Mouse (Mus musculus) midbrain, embryonic 14.5 days (tissue): ENCODE results near the gene Lin37. TPM values are rescaled to one million over a fixed set of nuclear protein-coding genes. Genes with fewer than 3 reads are reported as not detected.

Experiments
- ATAC-seq: fragments of 200-750 bp; cut with Nextera tagmentation; 2 replicates; pipeline ENCODE4 v1.8.0; 2017; ENCODE audit warnings: moderate number of reproducible peaks, moderate library complexity; ENCODE audit not compliant: low FRiP score, low TSS enrichment
- DNase-seq: peaks from one replicate; pipeline ENCODE4 v3.0.0-alpha.2; 2015
- H3K27ac ChIP-seq: fragments of 300-500 bp; sonication (generic); replicated peaks from 2 replicates; pipeline ENCODE4 v1.5.1; 2014; ENCODE audit warnings: mild to moderate bottlenecking, low read depth, low read length, moderate library complexity
- H3K27me3 ChIP-seq: fragments of 300-500 bp; sonication (generic); 2 replicates; pipeline ENCODE4 v1.6.1; 2014; ENCODE audit warnings: low read length, control low read depth, mixed read lengths; ENCODE audit not compliant: control insufficient read depth, insufficient read depth
- H3K36me3 ChIP-seq: fragments of 300-500 bp; sonication (generic); 2 replicates; pipeline ENCODE4 v1.6.1; 2014; ENCODE audit warnings: low read length, control low read depth; ENCODE audit not compliant: control insufficient read depth, insufficient read depth
- H3K4me1 ChIP-seq: fragments of 300-500 bp; sonication (generic); 2 replicates; pipeline ENCODE4 v1.6.1; 2014; ENCODE audit warnings: mild to moderate bottlenecking, antibody characterized with exemption, low read length, control low read depth; ENCODE audit not compliant: control insufficient read depth, insufficient read depth
- H3K4me2 ChIP-seq: fragments of 300-500 bp; sonication (generic); 2 replicates; pipeline ENCODE4 v1.6.1; 2014; ENCODE audit warnings: mild to moderate bottlenecking, low read length, moderate library complexity
- H3K4me3 ChIP-seq: fragments of 300-500 bp; sonication (generic); replicated peaks from 2 replicates; pipeline ENCODE4 v1.5.1; 2014; ENCODE audit warnings: low read depth, low read length
- H3K9ac ChIP-seq: fragments of 300-500 bp; sonication (generic); replicated peaks from 2 replicates; pipeline ENCODE4 v1.6.1; 2014; ENCODE audit warnings: mild to moderate bottlenecking, low read length, moderate library complexity
- H3K9me3 ChIP-seq: fragments of 300-500 bp; sonication (generic); 2 replicates; pipeline ENCODE4 v1.6.1; 2016; ENCODE audit warnings: low read length, control low read depth, mixed read lengths; ENCODE audit not compliant: control insufficient read depth
- WGBS: fragments of 180-500 bp; shearing (Covaris S2); extraction: QIAGEN DNeasy Blood & Tissue Kit; methylation state at CpG from one replicate; pipeline ENCODE4 v1.1.7; 2014; 5-methylcytosine and 5-hydroxymethylcytosine counted together
- microRNA-seq: library from miRNA; unstranded; fragments of <30 nt; microRNA quantifications from one replicate; pipeline ENCODE4, GENCODE M21; 2016
- polyA plus RNA-seq: library from polyadenylated mRNA; unstranded; fragments of >200 nt; fragmentation: Nextera tagmentation; extraction: Ambion mirVana; gene quantifications from 2 replicates; pipeline ENCODE4 v1.2.1, GENCODE M21; 2014

Lin37 gene
- polyA plus RNA-seq, 1 experiment from 2014 or later, result 49.9 TPM

DNA sequence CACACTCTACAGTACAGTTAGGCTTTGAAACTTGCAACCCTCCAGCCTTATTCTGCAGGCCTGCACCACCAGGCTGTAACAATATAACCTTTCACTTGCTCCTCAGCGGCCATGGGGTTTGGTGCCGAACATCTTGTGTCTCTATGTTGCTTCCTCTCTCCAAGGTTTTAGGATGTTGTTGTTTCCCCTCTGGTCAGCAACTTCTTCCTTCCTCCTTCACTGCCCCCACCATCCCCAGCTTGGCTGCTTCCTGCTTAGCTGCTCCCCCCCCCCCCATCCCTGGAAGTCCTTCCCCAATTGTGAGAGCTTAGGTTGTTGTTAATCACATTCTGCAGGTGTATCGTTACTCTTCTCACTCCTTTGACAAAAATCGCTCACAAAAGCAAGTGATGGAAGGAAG, 51.6 kb downstream of the Lin37 start:
- 85% methylated on average over 4 of the region's 4 CpGs for WGBS
- ATAC-seq, result no peak
- Histone ChIP-seq H3K9ac (no peak overlapping the region), H3K4me1 (no peaks in the 10 kb centered on the region), H3K27me3 (no peaks in the 10 kb centered on the region), H3K4me2 (no peak overlapping the region), H3K27ac (no peak overlapping the region), H3K9me3 (no peaks in the 10 kb centered on the region), H3K4me3 (no peak overlapping the region), H3K36me3 (no peaks in the 10 kb centered on the region)
- DNase-seq, result no peak

Small RNA genes within 50 kb of the gene (microRNA-seq; reads per million reads assigned to microRNA genes)
- 0.44 reads per million for gene Gm38670
- 0.59 reads per million for gene Mir3569

Other genes starting within 250 kb of the Lin37 start
- gene Syne4, start 245.0 kb downstream of the Lin37 start, polyA plus RNA-seq, result 9.3 and 10.2 TPM in 2 replicates
- not detected in 2 replicates for gene E130208F15Rik, start 238.1 kb downstream of the Lin37 start, polyA plus RNA-seq
- gene Sdhaf1, start 235.9 kb downstream of the Lin37 start, polyA plus RNA-seq, result 19.8 and 20.4 TPM in 2 replicates
- 13.9 and 16.3 TPM in 2 replicates for gene Lrfn3, start 197.1 kb downstream of the Lin37 start, polyA plus RNA-seq
- gene Tyrobp, start 146.1 kb downstream of the Lin37 start, polyA plus RNA-seq, result 11.4 and 29.7 TPM in 2 replicates
- 0.58 TPM in 1 of 2 replicates, not detected in the other for gene Hcst, start 140.0 kb downstream of the Lin37 start, polyA plus RNA-seq
- 1.4 and 2.3 TPM in 2 replicates for gene Nfkbid, start 138.1 kb downstream of the Lin37 start, polyA plus RNA-seq
- 662 and 710 TPM in 2 replicates for gene Aplp1, start 114.3 kb downstream of the Lin37 start, polyA plus RNA-seq
- gene Kirrel2, start 102.1 kb downstream of the Lin37 start, polyA plus RNA-seq, result 5.0 and 5.7 TPM in 2 replicates
- 0.74 and 1.4 TPM in 2 replicates for gene Nphs1, start 101.5 kb downstream of the Lin37 start, polyA plus RNA-seq
- not detected in 2 replicates for gene Prodh2, start 66.2 kb downstream of the Lin37 start, polyA plus RNA-seq
- 101 and 129 TPM in 2 replicates for gene Arhgap33, start 24.8 kb downstream of the Lin37 start, polyA plus RNA-seq
- gene Hspb6, start 7.7 kb downstream of the Lin37 start, polyA plus RNA-seq, result 6.3 and 7.4 TPM in 2 replicates
- gene Proser3, start 7.5 kb downstream of the Lin37 start, polyA plus RNA-seq, result 7.4 and 10.9 TPM in 2 replicates
- 103 and 104 TPM in 2 replicates for gene U2af1l4, start 3.5 kb upstream of the Lin37 start, polyA plus RNA-seq
- 8.2 and 11.8 TPM in 2 replicates for gene Gm49396, start 3.5 kb upstream of the Lin37 start, polyA plus RNA-seq
- gene Psenen, start 3.8 kb upstream of the Lin37 start, polyA plus RNA-seq, result 99.1 and 135 TPM in 2 replicates
- gene Igflr1, start 5.6 kb upstream of the Lin37 start, polyA plus RNA-seq, result 2.8 and 5.8 TPM in 2 replicates
- 13.1 and 15.4 TPM in 2 replicates for gene Kmt2b, start 28.9 kb upstream of the Lin37 start, polyA plus RNA-seq
- gene Zbtb32, start 39.1 kb upstream of the Lin37 start, polyA plus RNA-seq, result 0.34 and 0.47 TPM in 2 replicates
- gene Upk1a, start 53.0 kb upstream of the Lin37 start, polyA plus RNA-seq, result 0.15 and 0.20 TPM in 2 replicates
- 999 and 1,303 TPM in 2 replicates for gene Cox6b1, start 66.3 kb upstream of the Lin37 start, polyA plus RNA-seq
- gene Etv2, start 76.0 kb upstream of the Lin37 start, polyA plus RNA-seq, result not detected in 2 replicates
- 126 and 144 TPM in 2 replicates for gene Rbm42, start 90.5 kb upstream of the Lin37 start, polyA plus RNA-seq
- 21.6 and 22.8 TPM in 2 replicates for gene Haus5, start 105.2 kb upstream of the Lin37 start, polyA plus RNA-seq
- not detected in 2 replicates for gene Pmis2, start 111.8 kb upstream of the Lin37 start, polyA plus RNA-seq
- gene 2200002J24Rik, start 139.1 kb upstream of the Lin37 start, polyA plus RNA-seq, result not detected in 2 replicates
- gene Atp4a, start 152.4 kb upstream of the Lin37 start, polyA plus RNA-seq, result 0.53 and 1.1 TPM in 2 replicates
- 238 and 290 TPM in 2 replicates for gene Tmem147, start 169.7 kb upstream of the Lin37 start, polyA plus RNA-seq
- 0.83 and 1.2 TPM in 2 replicates for gene Gapdhs, start 183.8 kb upstream of the Lin37 start, polyA plus RNA-seq
- 0.82 and 3.8 TPM in 2 replicates for gene Sbsn, start 191.6 kb upstream of the Lin37 start, polyA plus RNA-seq
- 0.78 and 0.87 TPM in 2 replicates for gene Dmkn, start 203.9 kb upstream of the Lin37 start, polyA plus RNA-seq
- not detected in 2 replicates for gene Krtdap, start 228.1 kb upstream of the Lin37 start, polyA plus RNA-seq